Mouse (Mus musculus) thymus, adult 2 months (tissue): ENCODE results near the gene Ypel4.

Experiments used
- CTCF ChIP-seq: fragments of 200-500 bp; IDR thresholded peaks from 2 replicates; pipeline ENCODE4 v1.5.1; 2012; ENCODE audit warnings: mild to moderate bottlenecking, control low read depth, low read length, moderate library complexity, borderline replicate concordance; ENCODE audit not compliant: control insufficient read depth, poor library complexity, insufficient read depth; ENCODE audit errors: extremely low read depth
- POLR2A ChIP-seq: fragments of 200-500 bp; IDR thresholded peaks from 2 replicates; pipeline ENCODE4 v1.6.1; 2012; ENCODE audit warnings: mild to moderate bottlenecking, low read length, control low read depth, moderate library complexity; ENCODE audit not compliant: control insufficient read depth, poor library complexity, insufficient read depth; ENCODE audit errors: extremely low read depth

- TF ChIP-seq POLR2A (no peak), CTCF (no peak)
Measured at GRCm38 (mm10) chr2:84725770-84726169, 8.1 kb upstream of the Ypel4 start.
